Mouse (Mus musculus): ENCODE data around the gene Crebbp. TPM values are rescaled to one million over a fixed set of nuclear protein-coding genes. Genes with fewer than 3 reads are reported as not detected.

Crebbp gene
- total and polyA plus RNA-seq, 3 experiments: 15.1 to 39.5 (median 34.8) TPM

- DNase-seq: no peak
- WGBS: 87% methylated on average over 3 of the region's 3 CpGs
- Histone ChIP-seq H3K9ac (ENCODE audit: low read depth, low read length) (no peak overlapping the region), H3K36me3 (ENCODE audit: control insufficient read depth, insufficient read depth, low read length) (peaks cover 14% of the 10 kb centered on the region), H3K4me1 (ENCODE audit: control insufficient read depth, insufficient read depth, low read length) (no peaks in the 10 kb centered on the region; the same call in 1 of the 2 replicates), H3K27ac (no peak overlapping the region), H3K27me3 (ENCODE audit: control insufficient read depth, insufficient read depth, low read length) (no peaks in the 10 kb centered on the region), H3K79me2 (replicated peaks; ENCODE audit: control insufficient read depth, insufficient read depth, low read length) (peaks cover 9% of the 10 kb centered on the region), H3K4me3 (no peak overlapping the region)
- intact Hi-C loops (cut with DNase I): no loop called here
- no peak for TF ChIP-seq EP300 (IDR thresholded peaks at IDR 0.05; ENCODE audit: insufficient read depth, low read depth, low read length)
- TF ChIP-seq CTCF (IDR thresholded peaks at IDR 0.05): no peak
Observed at GRCm38 (mm10) chr16:4175134-4175533, 38.7 kb downstream of the Crebbp start.

- intact Hi-C loops (cut with DNase I): loop anchor here (5.0 kb wide), 1 partner anchor 33 kb away; no protein-coding TSS in a partner anchor
Observed at GRCm38 (mm10) chr16:4169530-4169929, 44.3 kb downstream of the Crebbp start.

GRCm38 (mm10) chr16:4168476-4168875 lies 45.3 kb downstream of the Crebbp start:
- intact Hi-C loops (cut with DNase I): loop anchor here (5.0 kb wide), 1 partner anchor 34 kb away; no protein-coding TSS in a partner anchor
- TF ChIP-seq EP300 (IDR thresholded peaks at IDR 0.05; ENCODE audit: insufficient read depth, low read depth, low read length) (no peak), CTCF (IDR thresholded peaks at IDR 0.05) (peak; percentile 67)
- Histone ChIP-seq H3K27ac (no peak overlapping the region), H3K27me3 (ENCODE audit: control insufficient read depth, insufficient read depth, low read length) (no peaks in the 10 kb centered on the region), H3K9ac (ENCODE audit: low read depth, low read length) (no peak overlapping the region), H3K36me3 (ENCODE audit: control insufficient read depth, insufficient read depth, low read length) (peaks cover 9% of the 10 kb centered on the region), H3K79me2 (replicated peaks; ENCODE audit: control insufficient read depth, insufficient read depth, low read length) (peaks cover 1% of the 10 kb centered on the region; the same call in 1 of the 2 replicates), H3K4me3 (no peak overlapping the region), H3K4me1 (ENCODE audit: control insufficient read depth, insufficient read depth, low read length) (no peaks in the 10 kb centered on the region)
- WGBS: 85% methylated on average over 1 of the region's 1 CpGs
- DNase-seq: no peak

More at GRCm38 (mm10) chr16:4169530-4169929, 44.3 kb downstream of the Crebbp start:
- no peak for DNase-seq
- Histone ChIP-seq H3K4me3 (no peak overlapping the region), H3K9ac (ENCODE audit: low read depth, low read length) (no peak overlapping the region), H3K79me2 (replicated peaks; ENCODE audit: control insufficient read depth, insufficient read depth, low read length) (peaks cover 4% of the 10 kb centered on the region; the same call in 1 of the 2 replicates), H3K4me1 (ENCODE audit: control insufficient read depth, insufficient read depth, low read length) (no peaks in the 10 kb centered on the region), H3K36me3 (ENCODE audit: control insufficient read depth, insufficient read depth, low read length) (peaks cover 6% of the 10 kb centered on the region), H3K27me3 (ENCODE audit: control insufficient read depth, insufficient read depth, low read length) (no peaks in the 10 kb centered on the region), H3K27ac (no peak overlapping the region)
- WGBS: 61% methylated on average over 3 of the region's 3 CpGs
- TF ChIP-seq POLR2A (IDR thresholded peaks at IDR 0.05; ENCODE audit: insufficient read depth, low read depth, low read length) (no peak), CTCF (IDR thresholded peaks at IDR 0.05) (no peak), EP300 (IDR thresholded peaks at IDR 0.05; ENCODE audit: insufficient read depth, low read depth, low read length) (no peak)

- H3K4me3 ChIP-seq: no peak overlapping the region
- TF ChIP-seq CTCF (IDR thresholded peaks at IDR 0.05): no peak
- no peak for TF ChIP-seq POLR2A (IDR thresholded peaks at IDR 0.05; ENCODE audit: insufficient read depth, low read depth, low read length)
- TF ChIP-seq EP300 (IDR thresholded peaks at IDR 0.05; ENCODE audit: insufficient read depth, low read depth, low read length): no peak
- intact Hi-C loops (cut with DNase I): no loop called here
- no peak overlapping the region for H3K9ac ChIP-seq (ENCODE audit: low read depth, low read length)
- peaks cover 38% of the 10 kb centered on the region for H3K36me3 ChIP-seq (ENCODE audit: control insufficient read depth, insufficient read depth, low read length)
- H3K27me3 ChIP-seq (ENCODE audit: control insufficient read depth, insufficient read depth, low read length): no peaks in the 10 kb centered on the region
- H3K79me2 ChIP-seq (replicated peaks; ENCODE audit: control insufficient read depth, insufficient read depth, low read length): peaks cover 8% of the 10 kb centered on the region; the same call in 1 of the 2 replicates
- no peak overlapping the region for H3K27ac ChIP-seq
- peaks cover 10% of the 10 kb centered on the region for H3K4me1 ChIP-seq (ENCODE audit: control insufficient read depth, insufficient read depth, low read length)
- no peak for DNase-seq
Observed at GRCm38 (mm10) chr16:4160898-4161247, 52.9 kb downstream of the Crebbp start.

- DNase-seq: no peak
- no peaks in the 10 kb centered on the region for H3K27me3 ChIP-seq (ENCODE audit: control insufficient read depth, insufficient read depth, low read length)
- H3K4me3 ChIP-seq: no peak overlapping the region
- H3K79me2 ChIP-seq (replicated peaks; ENCODE audit: control insufficient read depth, insufficient read depth, low read length): peaks cover 8% of the 10 kb centered on the region; the same call in 1 of the 2 replicates
- no peak overlapping the region for H3K27ac ChIP-seq
- 65% methylated on average over 4 of the region's 4 CpGs for WGBS
- intact Hi-C loops (cut with DNase I): no loop called here
- H3K36me3 ChIP-seq (ENCODE audit: control insufficient read depth, insufficient read depth, low read length): peaks cover 43% of the 10 kb centered on the region
- no peak overlapping the region for H3K9ac ChIP-seq (ENCODE audit: low read depth, low read length)
- peaks cover 10% of the 10 kb centered on the region for H3K4me1 ChIP-seq (ENCODE audit: control insufficient read depth, insufficient read depth, low read length)
- no peak for TF ChIP-seq EP300 (IDR thresholded peaks at IDR 0.05; ENCODE audit: insufficient read depth, low read depth, low read length)
- TF ChIP-seq POLR2A (IDR thresholded peaks at IDR 0.05; ENCODE audit: insufficient read depth, low read depth, low read length): no peak
- no peak for TF ChIP-seq CTCF (IDR thresholded peaks at IDR 0.05)
Observed at GRCm38 (mm10) chr16:4160246-4160897, 53.4 kb downstream of the Crebbp start.

- no peak overlapping the region for H3K27ac ChIP-seq
- no peak for DNase-seq
- intact Hi-C loops (cut with DNase I): no loop called here
- peaks cover 7% of the 10 kb centered on the region for H3K79me2 ChIP-seq (replicated peaks; ENCODE audit: control insufficient read depth, insufficient read depth, low read length)
- no peak overlapping the region for H3K4me3 ChIP-seq
- peaks cover 34% of the 10 kb centered on the region for H3K36me3 ChIP-seq (ENCODE audit: control insufficient read depth, insufficient read depth, low read length)
- H3K4me1 ChIP-seq (ENCODE audit: control insufficient read depth, insufficient read depth, low read length): peaks cover 16% of the 10 kb centered on the region
- 57% methylated on average over 1 of the region's 1 CpGs for WGBS
- no peak overlapping the region for H3K9ac ChIP-seq (ENCODE audit: low read depth, low read length)
- no peak for TF ChIP-seq CTCF (IDR thresholded peaks at IDR 0.05)
- no peak for TF ChIP-seq EP300 (IDR thresholded peaks at IDR 0.05; ENCODE audit: insufficient read depth, low read depth, low read length)
- no peak for TF ChIP-seq POLR2A (IDR thresholded peaks at IDR 0.05; ENCODE audit: insufficient read depth, low read depth, low read length)
- no peaks in the 10 kb centered on the region for H3K27me3 ChIP-seq (ENCODE audit: control insufficient read depth, insufficient read depth, low read length)
Observed at GRCm38 (mm10) chr16:4153121-4153520, 60.7 kb downstream of the Crebbp start.
